Mouse (Mus musculus) B cell, adult (primary cell): ENCODE measurements around the gene Teddm2. TPM values are rescaled to one million over a fixed set of nuclear protein-coding genes. Genes with fewer than 3 reads are reported as not detected.

ENCODE experiments used
- total RNA-seq: library from RNA; stranded (reverse); gene quantifications from 4 replicates; pipeline ENCODE4 v1.2.4, GENCODE M21; 2023; ENCODE audit not compliant: inconsistent age

Teddm2 gene
- 0.42 to 0.84 TPM (median 0.61 TPM) in 4 replicates for total RNA-seq

DNA sequence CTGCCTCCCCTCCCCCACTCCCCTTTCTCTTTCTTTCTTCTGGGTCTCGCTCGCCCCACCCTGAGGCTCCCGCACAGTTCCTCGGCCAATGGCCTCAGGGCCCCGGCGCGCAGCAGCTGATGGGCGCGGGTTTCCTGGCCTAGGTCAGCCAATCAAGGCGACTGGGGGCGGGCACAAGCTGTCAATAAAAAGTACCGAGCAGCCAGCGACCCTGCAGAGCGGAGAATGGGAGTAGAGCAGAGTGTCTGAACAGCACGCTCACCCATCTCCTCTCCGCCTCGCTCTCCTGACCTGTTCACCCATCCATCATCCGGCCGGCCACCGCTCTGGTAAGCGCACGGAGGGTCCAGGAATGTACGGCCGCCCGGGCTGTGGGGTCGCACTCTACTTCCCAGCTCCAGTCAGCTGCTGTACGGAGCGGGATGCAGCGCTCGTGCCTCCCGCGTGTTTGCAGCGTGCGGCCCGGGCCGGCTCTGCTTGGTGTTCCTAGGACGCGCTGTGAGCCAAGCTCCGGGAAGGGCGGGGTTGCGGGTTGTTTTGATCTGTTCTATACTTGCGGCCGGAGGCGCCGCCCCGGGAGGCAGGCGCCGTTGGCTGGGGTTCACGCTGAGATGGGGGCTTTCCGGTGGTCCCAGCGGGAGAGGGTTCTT, at the start of gene Teddm2, which contains the start of gene Glul:
TSS of gene Teddm2 (minus strand) at position 498 of the 650 bp plus-strand sequence.
TSS of gene Glul (plus strand) at position 214 of the 650 bp plus-strand sequence.

DNA sequence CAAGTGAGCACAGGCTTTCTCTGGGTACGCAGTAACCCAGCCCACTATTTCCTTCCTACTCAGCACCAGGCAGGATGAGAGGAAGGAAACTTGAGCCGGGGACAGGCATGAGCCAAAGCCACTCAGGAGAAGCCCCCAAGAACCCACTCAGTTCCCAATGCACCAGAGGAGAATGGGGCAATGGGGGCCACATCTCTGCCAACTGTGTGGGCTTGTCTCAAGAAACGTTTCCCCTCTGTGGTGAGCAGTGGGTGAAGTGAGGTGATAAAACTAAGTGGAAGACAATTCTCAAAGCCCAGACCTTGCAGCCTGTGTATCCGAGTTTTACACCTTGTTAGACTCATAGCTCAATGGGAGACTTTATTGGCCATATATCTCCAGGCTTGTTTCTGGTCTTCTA, 8.6 kb downstream of the Teddm2 start, which contains the start of gene Teddm1a:
TSS of gene Teddm1a (plus strand) at position 301 of the 400 bp plus-strand sequence.

DNA sequence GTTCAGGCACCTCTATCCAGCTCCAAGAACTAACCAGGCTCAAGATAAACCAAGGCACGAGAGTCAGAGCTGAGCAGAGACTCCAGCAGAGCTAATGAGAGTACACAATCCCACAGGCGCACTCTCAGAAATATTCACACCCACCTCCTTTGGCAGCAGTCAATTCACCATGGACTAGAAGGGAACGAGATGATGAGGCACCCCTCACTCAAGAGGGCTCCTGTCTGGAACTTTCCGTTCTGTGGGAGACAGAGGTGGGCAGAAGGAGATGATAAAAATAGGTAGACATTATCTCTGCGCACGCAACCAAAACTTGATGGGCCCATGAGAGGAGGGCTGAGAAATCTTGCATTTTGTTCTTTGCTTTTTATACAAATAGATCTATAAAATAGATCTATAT, 26.0 kb downstream of the Teddm2 start, which contains the start of gene Teddm1b:
TSS of gene Teddm1b (plus strand) at position 301 of the 400 bp plus-strand sequence.

DNA sequence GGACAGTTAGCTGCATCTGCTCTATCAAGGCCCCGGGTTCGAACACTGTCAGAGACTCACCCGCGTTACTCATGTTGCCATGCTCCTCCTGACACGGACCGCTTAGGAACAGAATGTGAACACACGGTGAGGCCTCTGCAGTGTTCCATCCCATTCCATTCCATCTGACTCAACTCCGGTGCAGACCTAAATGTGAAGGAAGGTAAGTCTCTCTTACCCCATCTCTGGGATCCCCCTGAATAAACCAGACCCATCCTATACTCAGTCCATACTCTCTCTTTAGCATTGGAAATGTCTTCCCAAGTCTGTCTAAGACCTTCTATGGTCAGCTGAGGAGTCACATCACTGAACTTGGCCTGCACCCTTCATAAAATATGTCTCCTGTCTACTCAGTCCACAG, 56.0 kb downstream of the Teddm2 start, which contains the start of gene Rgsl1:
TSS of gene Rgsl1 (minus strand) at position 101 of the 400 bp plus-strand sequence.

Other genes starting within 250 kb of the Teddm2 start
- gene Rgs8, start 247.2 kb downstream of the Teddm2 start, total RNA-seq = not detected in 4 replicates
- gene Rgs16, start 159.9 kb downstream of the Teddm2 start, total RNA-seq = 7.9 to 8.6 TPM (median 8.3 TPM) in 4 replicates
- gene Rnasel, start 150.8 kb downstream of the Teddm2 start, total RNA-seq = 11.6 to 15.3 TPM (median 14.0 TPM) in 4 replicates
- gene Rgsl1, start 56.1 kb downstream of the Teddm2 start, total RNA-seq = not detected in 4 replicates
- not detected in 4 replicates for gene Teddm1b, start 25.9 kb downstream of the Teddm2 start, total RNA-seq
- gene Teddm1a, start 8.5 kb downstream of the Teddm2 start, total RNA-seq = not detected in 4 replicates
- gene Glul, start 284 bp downstream of the Teddm2 start, total RNA-seq = 128 to 146 TPM (median 139 TPM) in 4 replicates